Mouse (Mus musculus) left cerebral cortex, adult 2 months (tissue): ENCODE measurements around the gene Cdh15. TPM values are rescaled to one million over a fixed set of nuclear protein-coding genes. Genes with fewer than 3 reads are reported as not detected.
A peak's percentile ranks its signal among the peaks of the same experiment; 100 is the strongest.

Source experiments
- DNase-seq, 2 experiments: peaks; one replicate each; pipeline ENCODE4 v3.0.0; 2021 to 2022; ENCODE audit warnings: low spot score in 2 of 2, mixed read lengths in 1 of 2; ENCODE audit errors: extremely low spot score in 1 of 2
- H3K27ac ChIP-seq: fragments of 200-600 bp; 2 replicates; pipeline ENCODE4 v1.8.1; 2022
- H3K4me3 ChIP-seq: fragments of 200-600 bp; 2 replicates; pipeline ENCODE4 v1.8.1; 2022
- CTCF ChIP-seq: fragments of 200-600 bp; IDR thresholded peaks from 2 replicates; pipeline ENCODE4 v1.8.1; 2022; ENCODE audit warnings: antibody characterized with exemption, mild to moderate bottlenecking, moderate library complexity
- intact Hi-C: fragments of 180-260 bp; cut with DNase I; formaldehyde crosslinking; loops from one replicate; pipeline ENCODE4 v1.15.1; 2025
- total RNA-seq, 2 experiments: library from RNA; stranded (reverse); gene quantifications; 2 replicates each; pipeline ENCODE4 v1.2.3; 2021

Gene Cdh15
- total RNA-seq, 2 experiments from 2014 or later, result 0.97 to 1.1 TPM

DNA sequence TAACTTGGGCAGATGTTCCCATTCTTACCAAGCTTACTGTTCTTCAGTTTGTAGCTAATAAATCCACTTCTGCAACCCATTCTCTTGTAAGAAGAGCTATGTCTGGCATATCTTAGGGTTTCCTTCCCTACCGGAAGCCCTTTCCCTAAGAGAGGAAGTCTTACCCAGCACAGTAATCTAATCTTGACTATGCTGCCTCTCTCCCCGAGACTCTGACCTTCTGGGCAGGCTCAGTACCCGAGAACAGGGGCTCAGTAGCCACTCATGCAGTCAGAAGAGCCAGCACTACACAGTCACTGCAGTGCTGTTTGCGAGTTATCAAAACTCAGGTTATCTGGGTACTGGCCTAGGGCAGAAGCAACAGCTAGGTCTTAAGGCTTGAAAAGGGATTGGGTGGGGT lies 50.3 kb downstream of the Cdh15 start:
- DNase-seq, result no peak
- TF ChIP-seq CTCF, result no peak
- Histone ChIP-seq H3K27ac (no peak overlapping the region), H3K4me3 (no peak overlapping the region)
- intact Hi-C loops, result no loop called here

DNA sequence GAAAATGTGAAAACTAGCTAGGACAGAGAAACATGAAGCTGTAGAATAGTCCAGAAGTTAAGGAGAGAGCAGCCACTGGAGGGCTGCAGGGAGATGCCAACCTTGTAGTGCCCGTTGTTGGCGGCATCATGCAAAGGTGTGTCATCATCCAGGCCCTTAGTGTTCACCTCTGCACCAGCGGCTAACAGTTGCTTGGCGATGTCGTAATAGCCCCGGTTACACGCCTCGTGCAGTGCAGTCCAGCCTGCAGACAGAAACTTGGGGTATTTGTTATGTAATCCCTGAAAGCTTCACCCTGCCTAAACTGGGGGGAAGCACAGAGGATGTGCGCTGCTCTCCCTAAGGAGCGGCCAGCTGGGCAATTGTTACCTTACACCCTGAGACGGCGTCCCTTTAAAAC lies 50.7 kb downstream of the Cdh15 start:
- Histone ChIP-seq H3K27ac (no peak overlapping the region), H3K4me3 (no peak overlapping the region)
- TF ChIP-seq CTCF, result no peak
- DNase-seq, result no peak
- intact Hi-C loops, result no loop called here

DNA sequence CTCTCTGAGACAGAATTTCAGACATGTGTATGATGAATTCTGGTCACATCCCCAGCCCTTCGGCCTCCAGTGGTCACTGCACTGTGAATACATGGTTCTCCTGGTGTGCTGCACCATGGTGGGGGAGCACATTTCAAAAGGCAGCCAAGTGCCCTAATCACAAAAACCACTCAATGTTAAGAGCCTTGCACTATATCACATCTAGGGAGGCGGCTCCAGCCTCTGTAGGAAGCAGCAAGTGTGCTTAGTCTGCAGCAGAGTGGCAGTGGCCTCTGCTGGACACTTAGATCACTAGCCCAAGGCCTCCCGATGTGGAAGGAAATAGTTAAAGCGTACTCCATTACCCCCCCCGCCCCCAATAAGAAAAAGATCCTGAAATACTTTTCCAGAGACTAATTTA lies 51.3 kb downstream of the Cdh15 start:
- no peak for TF ChIP-seq CTCF
- intact Hi-C loops, result no loop called here
- no peak overlapping the region for H3K4me3 ChIP-seq
- no peak overlapping the region for H3K27ac ChIP-seq
- no peak for DNase-seq

DNA sequence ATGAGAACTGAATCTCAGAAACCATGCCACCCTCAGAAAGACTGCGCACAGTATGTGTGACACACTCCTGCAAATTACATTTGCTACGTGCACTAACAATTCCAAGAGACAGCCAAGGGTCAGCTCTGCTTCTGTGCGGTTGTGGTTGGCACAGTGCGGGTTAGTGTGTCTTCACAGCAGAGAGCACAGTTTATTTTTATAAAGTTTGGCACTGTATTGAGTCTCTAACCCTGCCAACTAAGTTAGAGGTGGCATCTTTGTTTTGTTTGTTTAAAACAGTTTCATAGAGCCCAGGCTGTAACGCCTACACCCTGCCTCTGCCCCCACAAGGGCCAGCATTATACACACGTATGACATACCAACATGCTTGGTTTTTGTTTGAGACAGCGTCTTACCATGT lies 53.7 kb downstream of the Cdh15 start:
- no peak for TF ChIP-seq CTCF
- DNase-seq, result no peak
- intact Hi-C loops, result no loop called here
- Histone ChIP-seq H3K27ac (peak overlapping the region; percentile 47), H3K4me3 (no peak overlapping the region)

DNA sequence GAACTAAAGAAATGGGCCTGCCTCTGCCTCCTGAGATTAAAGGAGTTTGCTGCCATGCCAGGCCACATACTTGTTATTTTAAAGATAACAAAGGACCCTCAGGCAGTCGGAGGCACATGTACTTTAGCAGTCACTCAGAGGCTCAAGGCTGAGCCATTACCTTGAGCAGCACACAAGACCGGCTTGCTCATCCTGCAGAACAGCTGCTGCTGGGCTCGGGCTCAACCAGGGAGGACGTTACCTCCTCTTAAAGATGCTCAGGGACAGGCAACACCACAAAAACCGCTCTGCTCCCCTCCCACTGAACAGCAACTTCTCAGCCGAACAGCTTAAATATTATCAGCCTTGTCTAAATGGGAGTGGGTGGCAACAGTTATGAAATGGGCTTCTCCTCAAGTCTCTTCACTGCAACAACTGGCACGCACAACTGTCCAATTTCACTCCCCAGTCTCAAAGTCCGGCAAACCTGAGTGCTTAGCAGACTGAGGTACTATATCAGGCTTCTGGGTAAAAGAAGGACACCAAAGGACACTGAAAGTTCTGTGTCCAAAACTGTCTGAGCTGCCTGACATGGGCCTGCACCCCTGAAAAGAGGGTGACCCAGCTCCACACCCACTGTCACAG lies 54.2 kb downstream of the Cdh15 start:
- H3K27ac ChIP-seq, result peak overlapping the region; percentile 61
- intact Hi-C loops, result no loop called here
- no peak for TF ChIP-seq CTCF
- no peak for DNase-seq
- H3K4me3 ChIP-seq, result no peak overlapping the region

DNA sequence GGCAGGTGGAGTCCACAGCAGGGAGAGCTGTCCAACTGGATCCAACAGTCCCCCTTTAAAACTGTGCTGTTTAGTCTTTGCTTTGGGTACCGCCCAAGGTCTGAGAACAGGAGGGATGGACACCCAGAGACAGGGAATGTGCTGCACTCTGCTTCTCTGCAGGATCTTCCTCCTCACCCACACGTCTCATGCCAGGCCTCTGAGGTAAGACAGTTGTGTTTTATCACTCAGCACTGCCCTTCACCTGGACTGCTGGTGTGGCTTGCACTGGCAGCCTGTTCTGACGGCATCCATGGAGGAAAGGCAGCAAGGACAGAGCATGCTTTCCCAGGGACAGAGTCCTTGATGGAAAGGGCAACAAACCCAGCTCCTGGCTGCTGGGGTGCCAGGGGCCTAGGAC lies 54.8 kb downstream of the Cdh15 start:
- DNase-seq, result no peak
- intact Hi-C loops, result no loop called here
- peak overlapping the region; percentile 61 for H3K27ac ChIP-seq
- no peak for TF ChIP-seq CTCF
- no peak overlapping the region for H3K4me3 ChIP-seq

DNA sequence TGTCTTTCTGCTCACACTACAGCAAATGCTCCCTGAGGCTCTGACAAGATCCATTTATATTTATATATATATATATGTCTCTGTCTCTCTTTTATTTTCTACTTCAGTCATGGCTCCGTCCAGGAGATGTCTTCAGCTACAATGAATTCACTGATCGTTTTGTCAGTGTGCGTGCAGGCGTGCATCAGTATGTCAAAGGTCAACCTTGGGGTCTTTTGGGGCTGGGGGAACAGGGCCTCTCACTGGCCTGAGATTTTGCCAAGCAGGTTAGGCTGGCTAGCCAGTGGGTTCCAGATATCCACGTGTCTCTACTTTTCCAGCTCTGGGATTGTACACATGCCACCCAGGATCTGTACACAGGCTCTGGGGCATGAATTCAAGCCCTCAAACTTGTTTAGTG lies 55.2 kb downstream of the Cdh15 start:
- intact Hi-C loops, result no loop called here
- Histone ChIP-seq H3K4me3 (no peak overlapping the region), H3K27ac (peak overlapping the region; percentile 61)
- no peak for TF ChIP-seq CTCF
- no peak for DNase-seq

DNA sequence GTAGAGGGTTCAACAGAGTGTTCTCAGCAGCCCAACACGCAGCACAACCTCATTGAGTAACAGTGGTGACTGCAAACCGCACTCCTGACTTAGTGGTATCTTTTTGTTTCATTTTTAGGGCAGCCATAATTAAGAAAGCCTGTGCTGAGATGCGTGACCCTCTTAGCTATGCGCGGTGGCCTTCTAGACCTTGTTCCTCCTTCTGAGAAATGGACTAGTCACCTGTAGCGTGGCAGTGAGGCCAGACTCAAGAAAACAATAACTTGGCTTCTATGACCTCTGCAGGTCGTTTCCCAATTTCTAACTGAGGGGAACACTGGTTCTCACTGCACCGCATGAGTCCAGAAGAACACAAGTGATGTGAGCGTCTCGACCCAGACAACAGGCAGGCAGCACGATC lies 56.7 kb downstream of the Cdh15 start:
- Histone ChIP-seq H3K27ac (no peak overlapping the region; the same call in 1 of the 2 replicates), H3K4me3 (no peak overlapping the region)
- TF ChIP-seq CTCF, result no peak
- intact Hi-C loops, result no loop called here
- no peak for DNase-seq

DNA sequence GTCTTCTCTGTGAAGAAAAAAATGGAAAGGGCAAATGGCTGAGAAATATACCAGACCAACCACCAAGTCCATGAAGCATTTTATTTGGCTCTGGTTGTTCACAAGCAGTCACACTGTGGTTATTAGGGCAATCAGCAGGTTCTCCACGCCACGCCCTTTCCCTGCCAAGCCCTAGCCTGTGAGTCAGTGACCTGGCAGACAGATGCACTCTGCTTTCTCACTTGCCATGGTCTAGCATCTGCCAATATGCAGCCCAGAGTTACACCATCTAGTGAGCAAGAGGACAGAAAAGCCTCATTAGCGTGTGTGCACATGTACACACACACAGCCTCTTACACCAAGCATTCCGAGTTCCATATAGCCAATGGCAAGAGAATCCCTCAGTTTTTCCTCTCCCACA lies 57.6 kb downstream of the Cdh15 start:
- no peak for TF ChIP-seq CTCF
- H3K4me3 ChIP-seq, result no peak overlapping the region
- no peak overlapping the region; the same call in 1 of the 2 replicates for H3K27ac ChIP-seq
- intact Hi-C loops, result no loop called here
- no peak for DNase-seq

DNA sequence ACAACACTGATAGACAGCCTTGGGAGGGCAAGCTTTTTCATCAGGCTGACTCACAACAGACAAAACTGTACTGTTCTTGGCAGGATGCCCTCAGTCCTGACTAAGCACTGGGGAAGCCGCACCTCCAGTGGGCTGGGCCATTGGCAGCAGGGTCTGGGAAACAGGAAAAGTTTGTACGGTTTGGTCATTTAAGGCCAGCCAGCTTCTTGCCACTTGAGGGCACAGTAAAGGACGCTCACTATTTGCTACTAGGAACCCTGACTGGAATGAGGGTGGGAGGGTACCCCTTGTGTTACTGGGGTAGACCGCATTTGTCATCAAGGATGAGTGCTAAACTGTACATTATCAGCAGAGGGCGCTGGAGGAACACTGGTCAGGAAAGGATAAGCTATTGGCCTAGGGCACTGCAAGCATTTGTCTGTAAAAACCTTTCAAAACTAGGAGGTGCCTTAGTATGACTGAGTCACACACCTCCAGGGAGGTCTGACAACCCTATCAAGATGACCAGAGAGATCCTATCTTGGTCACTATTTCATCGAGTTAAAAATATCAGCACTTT lies 58.8 kb downstream of the Cdh15 start:
- peak; percentile 86 to 87 for DNase-seq
- peak overlapping the region; percentile 84 for H3K27ac ChIP-seq
- H3K4me3 ChIP-seq, result no peak overlapping the region
- TF ChIP-seq CTCF, result peak; percentile 96
- intact Hi-C loops, result loop anchor here (1.0 to 2.0 kb wide), 3 partner anchors 136 to 196 kb away; partner anchors contain the start of genes Ankrd11 and Rpl13

DNA sequence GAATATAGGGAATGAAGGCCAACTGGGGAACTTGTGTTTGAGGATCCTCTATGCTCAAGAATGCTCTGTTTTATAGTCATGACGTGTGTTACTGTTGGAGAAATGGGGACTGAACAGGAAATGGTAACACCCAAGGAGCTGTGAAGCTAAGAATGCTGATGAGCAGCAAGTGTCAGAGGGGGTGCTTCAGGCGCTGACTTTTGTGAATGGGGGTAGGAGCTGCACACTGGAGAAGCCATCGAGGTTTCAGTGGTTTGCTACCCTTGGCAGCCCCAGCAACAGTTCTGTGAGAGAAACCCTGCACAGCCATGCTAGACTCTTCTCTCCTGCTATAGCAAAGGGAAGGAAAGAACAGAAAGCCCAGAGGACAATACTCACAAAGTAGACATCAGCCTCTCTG lies 64.4 kb downstream of the Cdh15 start:
- no peak for TF ChIP-seq CTCF
- intact Hi-C loops, result no loop called here
- H3K27ac ChIP-seq, result no peak overlapping the region

DNA sequence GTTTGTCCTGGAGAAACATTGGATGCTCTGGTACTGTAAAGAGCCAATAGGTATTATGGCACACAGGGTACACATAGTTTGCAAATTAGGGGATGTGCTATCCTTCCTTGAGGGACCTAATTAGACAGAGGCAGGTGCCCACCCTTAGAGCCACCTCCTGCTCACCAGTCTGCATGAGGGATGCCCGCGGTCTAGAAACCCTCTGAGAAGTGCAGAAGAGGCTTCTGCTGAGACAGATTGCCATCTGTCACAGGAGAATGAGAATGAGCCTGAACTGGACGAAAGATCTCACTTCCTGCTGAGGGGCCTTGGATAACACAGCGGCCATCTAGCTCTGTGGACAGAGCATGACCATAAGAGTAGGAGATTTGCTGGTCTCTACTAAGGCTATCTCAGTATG lies 65.1 kb downstream of the Cdh15 start:
- no peak overlapping the region for H3K4me3 ChIP-seq
- no peak for TF ChIP-seq CTCF
- intact Hi-C loops, result no loop called here
- no peak overlapping the region for H3K27ac ChIP-seq
- no peak for DNase-seq

More for the DNA sequence above, 64.4 kb downstream of the Cdh15 start:
- DNase-seq, result no peak
- no peak overlapping the region for H3K4me3 ChIP-seq

DNA sequence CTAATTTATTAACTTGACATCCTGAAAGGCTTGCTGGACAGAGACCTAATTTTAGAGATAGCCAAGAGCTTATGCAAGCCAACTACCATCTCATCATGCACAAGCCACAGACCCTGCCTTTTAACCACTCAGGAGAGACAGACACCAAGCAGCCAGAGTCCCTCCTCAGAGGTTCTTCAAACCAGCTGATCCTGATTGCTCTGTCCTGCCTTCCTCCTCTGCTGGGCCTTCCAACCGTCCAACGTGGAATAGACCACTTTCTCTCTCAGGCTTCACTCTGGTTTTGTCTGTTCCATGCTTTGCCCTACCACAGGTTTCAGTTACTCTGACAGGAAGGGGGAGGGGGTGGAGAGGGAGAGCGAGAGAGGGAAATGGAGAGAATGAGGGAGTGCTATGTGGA lies 69.0 kb downstream of the Cdh15 start:
- TF ChIP-seq CTCF, result no peak
- H3K4me3 ChIP-seq, result no peak overlapping the region
- no peak overlapping the region for H3K27ac ChIP-seq
- no peak for DNase-seq
- intact Hi-C loops, result no loop called here

Other genes with a start within 250 kb of the Cdh15 start
- 1 to 10 TPM; 8.1 to 8.3 TPM for gene Galns, start 236.5 kb upstream of the Cdh15 start, total RNA-seq
- 10 to 100 TPM; 69.8 to 80.3 TPM for gene Trappc2l, start 236.3 kb upstream of the Cdh15 start, total RNA-seq
- not detected for gene Pabpn1l, start 225.2 kb upstream of the Cdh15 start, total RNA-seq
- gene Cbfa2t3, start 148.9 kb upstream of the Cdh15 start, total RNA-seq, result 10 to 100 TPM; 32.8 to 48.8 TPM
- gene Acsf3, start 72.5 kb upstream of the Cdh15 start, total RNA-seq, result 10 to 100 TPM; 22.8 to 23.3 TPM
- 100 to 1,000 TPM; 161 to 175 TPM for gene Ankrd11, start 194.3 kb downstream of the Cdh15 start, total RNA-seq
- gene Spg7, start 215.0 kb downstream of the Cdh15 start, total RNA-seq, result 10 to 100 TPM; 66.2 to 68.8 TPM